23 mouse cellular contexts compared by ENCODE assay signal in genomic region chr17:17879347-17879746, GRCm38 (mm10). TPM values are rescaled to one million over a fixed set of nuclear protein-coding genes. Genes with fewer than 3 reads are reported as not detected.
"Had no signal": no experiment of that assay in that cellular context is flagged by ENCODE, and none has a peak within 500 bp of the region (broad histone marks: within the 10 kb centered on the region; RNA-seq: fewer than 3 reads in every experiment).

No protein-coding gene starts in this region.

- H3K9me3 ChIP-seq: midbrain, embryonic 13.5 days; midbrain, embryonic 15.5 days; neural tube, embryonic 12.5 days; stomach, embryonic 15.5 days had no signal

- H3K9ac ChIP-seq: lung, embryonic 14.5 days; midbrain, embryonic 13.5 days; midbrain, embryonic 15.5 days; neural tube, embryonic 12.5 days; stomach, embryonic 15.5 days had no signal

- H3K27me3 ChIP-seq: midbrain, embryonic 13.5 days; midbrain, embryonic 15.5 days; neural tube, embryonic 12.5 days; stomach, embryonic 15.5 days had no signal

- ATAC-seq: midbrain, embryonic 13.5 days; midbrain, embryonic 15.5 days had no signal

- H3K27ac ChIP-seq: midbrain, embryonic 13.5 days; midbrain, embryonic 15.5 days; neural tube, embryonic 12.5 days; stomach, embryonic 15.5 days; stomach, postnatal 0 days had no signal

- H3K4me2 ChIP-seq: lung, embryonic 14.5 days; midbrain, embryonic 11.5 days; midbrain, embryonic 13.5 days; midbrain, embryonic 15.5 days; neural tube, embryonic 12.5 days; stomach, embryonic 15.5 days had no signal

- H3K4me3 ChIP-seq: midbrain, embryonic 13.5 days; midbrain, embryonic 15.5 days; neural tube, embryonic 12.5 days; stomach, embryonic 15.5 days had no signal

- DNase-seq: lung, adult 18-20 months; lung, embryonic 14.5 days; lung, postnatal 10 days; lung, postnatal 4 days; right cerebral cortex, postnatal 14 days; thymus, adult 2 months; thymus, postnatal 25 days; thymus, postnatal 4 days had no signal

- H3K36me3 ChIP-seq: midbrain, embryonic 13.5 days; midbrain, embryonic 15.5 days; neural tube, embryonic 12.5 days; stomach, embryonic 15.5 days had no signal

- H3K4me1 ChIP-seq: midbrain, embryonic 13.5 days; midbrain, embryonic 15.5 days; neural tube, embryonic 12.5 days; stomach, embryonic 15.5 days had no signal

RNA-seq across cellular contexts. Expression of gene Fpr1, which starts 4.4 kb away (rescaled TPM):
- total RNA-seq: midbrain, postnatal 0 days had no signal
- polyA plus RNA-seq: midbrain, embryonic 11.5 days; neural tube, embryonic 12.5 days; testis, adult 2 months had no signal

RNA-seq across cellular contexts. Expression of gene Fpr2, which starts 8.3 kb away (rescaled TPM):
- total RNA-seq: midbrain, postnatal 0 days had no signal
- polyA plus RNA-seq: midbrain, embryonic 11.5 days; midbrain, embryonic 13.5 days; midbrain, embryonic 15.5 days; neural tube, embryonic 12.5 days; neural tube, embryonic 14.5 days; testis, adult 2 months had no signal

RNA-seq across cellular contexts. Expression of gene Fpr3, which starts 8.3 kb away (rescaled TPM):
- total RNA-seq: midbrain, postnatal 0 days; monocyte, adult 5-6 weeks; neutrophil, adult 5-6 weeks had no signal
- polyA plus RNA-seq: liver, embryonic 16.5 days; lung, embryonic 14.5 days; lung, embryonic 16.5 days; midbrain, embryonic 11.5 days; midbrain, embryonic 13.5 days; midbrain, embryonic 15.5 days; midbrain, postnatal 0 days; neural tube, embryonic 12.5 days; neural tube, embryonic 14.5 days; spleen, adult 2 months; stomach, embryonic 15.5 days; stomach, postnatal 0 days; testis, adult 2 months; thymus, adult 2 months; urinary bladder, adult 2 months had no signal

RNA-seq across cellular contexts. Expression of gene Has1, which starts 24.3 kb away (rescaled TPM):
- total RNA-seq: monocyte, adult 5-6 weeks; neutrophil, adult 5-6 weeks had no signal
- polyA plus RNA-seq: testis, adult 2 months had no signal

RNA-seq across cellular contexts. Expression of gene Spaca6, which starts 52.4 kb away (rescaled TPM):
- total RNA-seq: monocyte, adult 5-6 weeks had no signal
